ENCODE assay signal across 9 mouse cellular contexts in genomic region chr13:21980981-21981802, GRCm38 (mm10). TPM values are rescaled to one million over a fixed set of nuclear protein-coding genes. Genes with fewer than 3 reads are reported as not detected.
DNase-seq lines count a peak whose midpoint lies in the region; ATAC-seq and TF ChIP-seq lines count a peak whose summit lies in the region.
"Had no signal": no experiment of that assay in that cellular context is flagged by ENCODE, and none has a peak within 500 bp of the region (broad histone marks: within the 10 kb centered on the region; RNA-seq: fewer than 3 reads in every experiment).

Gene Pom121l2 (plus strand): TSS chr13:21981194.

- under 1% methylated on average over 56 of the region's 58 CpGs for WGBS in embryonic facial prominence, embryonic 12.5 days
- under 1% methylated on average over 58 of the region's 58 CpGs for WGBS in heart, embryonic 12.5 days
- WGBS in stomach, postnatal 0 days: 1% methylated on average over 58 of the region's 58 CpGs

- no peaks in the 10 kb centered on the region for H3K36me3 ChIP-seq in embryonic facial prominence, embryonic 12.5 days
- no peaks in the 10 kb centered on the region for H3K36me3 ChIP-seq in heart, embryonic 12.5 days
- H3K36me3 ChIP-seq in stomach, postnatal 0 days (ENCODE audit: control insufficient read depth, insufficient read depth, low read length): no peaks in the 10 kb centered on the region

- peaks cover 5% of the 10 kb centered on the region; the same call in 1 of the 2 replicates for H3K4me1 ChIP-seq in embryonic facial prominence, embryonic 12.5 days
- H3K4me1 ChIP-seq in heart, embryonic 12.5 days (replicated peaks): peaks cover 7% of the 10 kb centered on the region; the same call in 1 of the 2 replicates
- H3K4me1 ChIP-seq in stomach, postnatal 0 days (replicated peaks; ENCODE audit: control insufficient read depth, insufficient read depth): 0 out of 2 replicates have a peak, but pooled peaks cover 4% of the 10 kb centered on the region

- peak within 1 kb of the TSS; percentile 51 for H3K4me3 ChIP-seq in embryonic facial prominence, embryonic 12.5 days
- H3K4me3 ChIP-seq in heart, embryonic 12.5 days: peak within 1 kb of the TSS; percentile 61
- H3K4me3 ChIP-seq in stomach, postnatal 0 days (ENCODE audit: low read depth, low read length): peak within 1 kb of the TSS; percentile 53

- peak within 1 kb of the TSS; percentile 85 for H3K4me2 ChIP-seq in embryonic facial prominence, embryonic 12.5 days (replicated peaks)
- peak within 1 kb of the TSS; percentile 94 for H3K4me2 ChIP-seq in heart, embryonic 12.5 days
- peak within 1 kb of the TSS; percentile 90 for H3K4me2 ChIP-seq in stomach, postnatal 0 days (replicated peaks; ENCODE audit: low read depth)

- no peaks in the 10 kb centered on the region for H3K9me3 ChIP-seq in embryonic facial prominence, embryonic 12.5 days
- no peaks in the 10 kb centered on the region for H3K9me3 ChIP-seq in heart, embryonic 12.5 days (replicated peaks)
- no peaks in the 10 kb centered on the region for H3K9me3 ChIP-seq in stomach, postnatal 0 days (ENCODE audit: control insufficient read depth, low read length)

- no peak within 1 kb of the TSS for H3K27ac ChIP-seq in embryonic facial prominence, embryonic 12.5 days
- H3K27ac ChIP-seq in heart, embryonic 12.5 days (ENCODE audit: poor library complexity, severe bottlenecking): no peak within 1 kb of the TSS
- no peak within 1 kb of the TSS for H3K27ac ChIP-seq in stomach, postnatal 0 days (replicated peaks)

- peak; percentile 97 for DNase-seq in heart, adult 11 months
- DNase-seq in heart, adult 8-10 months (ENCODE audit: low spot score): no peak
- peak; percentile 60 for DNase-seq in adrenal gland, postnatal 10 days
- DNase-seq in kidney, postnatal 14 days: peak; percentile 33
- DNase-seq in stomach, postnatal 0 days (ENCODE audit: low spot score): peak; percentile 50

- peak within 1 kb of the TSS; percentile 65 for H3K9ac ChIP-seq in embryonic facial prominence, embryonic 12.5 days
- H3K9ac ChIP-seq in heart, embryonic 12.5 days: peak within 1 kb of the TSS; percentile 73
- peak within 1 kb of the TSS; percentile 65 for H3K9ac ChIP-seq in stomach, postnatal 0 days (ENCODE audit: low read length)

- TF ChIP-seq CTCF in stomach, postnatal 0 days (IDR thresholded peaks at IDR 0.05; ENCODE audit: low read depth): no peak

- TF ChIP-seq EP300 in stomach, postnatal 0 days (optimal IDR thresholded peaks at IDR 0.05): no peak

- peaks cover 47% of the 10 kb centered on the region for H3K27me3 ChIP-seq in embryonic facial prominence, embryonic 12.5 days
- peaks cover 74% of the 10 kb centered on the region for H3K27me3 ChIP-seq in heart, embryonic 12.5 days (replicated peaks)
- H3K27me3 ChIP-seq in stomach, postnatal 0 days (ENCODE audit: control insufficient read depth, insufficient read depth, low read length): 0 out of 2 replicates have a peak, but pooled peaks cover 2% of the 10 kb centered on the region

- no peak for ATAC-seq in embryonic facial prominence, embryonic 12.5 days (ENCODE audit: insufficient number of reproducible peaks, insufficient read depth, low FRiP score, low TSS enrichment)
- peak; percentile 67; the same call in 1 of the 2 replicates for ATAC-seq in heart, embryonic 12.5 days (ENCODE audit: insufficient number of reproducible peaks, low FRiP score)
- peak; percentile 69 for ATAC-seq in megakaryocyte progenitor cell, adult 5-6 weeks (replicated peaks; ENCODE audit: poor library complexity)
- peak; percentile 63; the same call in 1 of the 2 replicates for ATAC-seq in stomach, postnatal 0 days (ENCODE audit: low FRiP score, low TSS enrichment)

RNA-seq across cellular contexts. Expression of gene Pom121l2, which starts in this region (rescaled TPM):
- total RNA-seq in heart, adult 8-10 months (2022): not detected
- not detected for total RNA-seq in adrenal gland, postnatal 10 days (2021)
- polyA plus RNA-seq in embryonic facial prominence, embryonic 12.5 days (2016; fragmentation: Nextera tagmentation; extraction: Ambion mirVana): 0.33 TPM in 1 of 2 replicates, not detected in the other
- polyA plus RNA-seq in heart, embryonic 12.5 days (2016; fragmentation: Nextera tagmentation; extraction: Ambion mirVana): 0.13 and 0.14 TPM in 2 replicates
- 0.05 and 0.25 TPM in 2 replicates for total RNA-seq in megakaryocyte progenitor cell, adult 5-6 weeks (2015)
- 0.10 TPM in 1 of 2 replicates, not detected in the other for total RNA-seq in megakaryocyte progenitor cell, adult 5-6 weeks (2017)
- polyA plus RNA-seq in stomach, postnatal 0 days (2015; fragmentation: Nextera tagmentation; extraction: Ambion mirVana): 0.05 TPM in 1 of 2 replicates, not detected in the other
- polyA plus RNA-seq: C2C12 had no signal

Comparison
In these comparisons a context has a peak if more than half of its experiments do, and no peak if none do; other contexts are left out.
1. Peak in DNase-seq in adrenal gland, postnatal 10 days; RNA of the gene not detected or under 1 TPM.
2. Peak in ATAC-seq, H3K4me3 ChIP-seq, H3K9ac ChIP-seq and H3K4me2 ChIP-seq in heart, embryonic 12.5 days; RNA of the gene not detected or under 1 TPM.
3. Peak in ATAC-seq in megakaryocyte progenitor cell, adult 5-6 weeks; RNA of the gene not detected or under 1 TPM.
4. Peak in DNase-seq, ATAC-seq, H3K4me3 ChIP-seq, H3K9ac ChIP-seq and H3K4me2 ChIP-seq in stomach, postnatal 0 days; RNA of the gene not detected or under 1 TPM.